Mouse (Mus musculus) layer of hippocampus, adult 2 months (tissue): ENCODE data around the gene Mapre1. TPM values are rescaled to one million over a fixed set of nuclear protein-coding genes. Genes with fewer than 3 reads are reported as not detected.
"Not testable (repeated sequence)": the region's sequence is repeated elsewhere in the genome, so short reads cannot be mapped to it uniquely, and the experiment has no call there.

ENCODE experiments used
- DNase-seq, 2 experiments: peaks; one replicate each; pipeline ENCODE4 v3.0.0; 2022; ENCODE audit warnings: low spot score in 2 of 2
- H3K27ac ChIP-seq: fragments of 200-600 bp; 2 replicates; pipeline ENCODE4 v1.8.1; 2022
- H3K4me3 ChIP-seq: fragments of 200-600 bp; 2 replicates; pipeline ENCODE4 v1.8.1; 2022; ENCODE audit warnings: mild to moderate bottlenecking
- CTCF ChIP-seq: fragments of 200-600 bp; conservative IDR thresholded peaks from 2 replicates; pipeline ENCODE4 v1.8.1; 2022; ENCODE audit warnings: antibody characterized with exemption, mild to moderate bottlenecking, moderate library complexity
- long read RNA-seq, 2 experiments: library from polyadenylated mRNA; stranded (forward); transcript quantifications; one replicate each; pipeline ENCODE4 v2.0.0; 2021; ENCODE audit warnings: borderline mapping rate in 2 of 2
- total RNA-seq, 2 experiments: library from RNA; stranded (reverse); gene quantifications; 2 replicates each; pipeline ENCODE4 v1.2.3; 2021

The Mapre1 gene
- total RNA-seq: 10 to 100 TPM; 72.4 to 75.8 TPM
- long read RNA-seq, experiment 1, full-length matches to known transcripts: 71 of 82 reads
- long read RNA-seq, experiment 1, partial matches to known transcripts: 2 of 82 reads
- long read RNA-seq, experiment 1, other reads (novel, unspliced or antisense): 9 of 82 reads
- long read RNA-seq, experiment 2, full-length matches to known transcripts: 95 of 114 reads
- long read RNA-seq, experiment 2, partial matches to known transcripts: 5 of 114 reads
- long read RNA-seq, experiment 2, other reads (novel, unspliced or antisense): 14 of 114 reads

DNA sequence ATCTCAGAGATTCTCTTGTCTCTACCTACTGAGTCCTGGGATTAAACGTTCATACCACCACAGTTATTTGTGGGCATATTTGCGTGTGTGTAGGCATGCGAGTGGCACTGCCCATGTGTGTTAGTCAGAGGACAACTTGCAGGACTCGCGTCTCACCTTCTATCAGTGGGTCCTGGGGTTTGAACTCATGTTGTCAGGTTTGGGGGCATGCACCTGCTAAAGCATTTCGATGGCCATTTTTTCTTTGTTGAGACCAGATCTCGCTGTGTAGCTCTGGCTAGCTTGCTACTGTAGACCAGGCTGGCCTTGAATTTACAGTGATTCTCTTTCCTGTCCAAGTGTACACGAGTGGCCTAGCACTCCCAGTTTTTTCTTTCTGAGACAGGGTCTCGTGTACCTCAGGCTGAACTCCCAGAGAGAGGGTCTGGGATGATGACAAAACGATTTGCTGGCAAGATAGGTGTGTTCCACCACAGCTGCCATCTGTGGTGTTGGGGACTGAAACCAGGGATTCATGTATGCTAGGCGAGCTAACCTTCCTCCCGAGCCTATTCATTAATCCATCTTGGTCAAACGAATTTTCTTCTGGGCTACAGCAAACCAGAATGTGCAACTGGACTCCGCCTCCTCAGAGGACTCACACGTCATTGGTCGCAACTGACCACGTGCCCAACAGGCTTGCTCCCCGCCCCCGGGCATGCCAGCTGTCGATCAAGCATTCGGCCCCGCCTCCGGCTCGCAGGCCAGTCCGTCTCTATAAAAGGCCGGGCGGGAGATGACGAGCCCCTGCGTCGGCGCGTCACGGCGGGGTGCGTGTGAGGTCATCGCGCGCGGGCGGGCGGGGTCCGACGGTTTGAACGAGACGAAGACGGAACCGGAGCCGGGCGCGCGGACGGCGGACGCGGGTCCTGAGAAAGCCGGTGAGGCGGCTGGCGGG, at the start of gene Mapre1:
TSS of gene Mapre1 (plus strand) at position 775 of the 937 bp plus-strand sequence.
- peak within 1 kb of the TSS; percentile 89 for H3K4me3 ChIP-seq
- DNase-seq: peak; percentile 100
- TF ChIP-seq CTCF: no peak
- peak within 1 kb of the TSS; percentile 98 for H3K27ac ChIP-seq

DNA sequence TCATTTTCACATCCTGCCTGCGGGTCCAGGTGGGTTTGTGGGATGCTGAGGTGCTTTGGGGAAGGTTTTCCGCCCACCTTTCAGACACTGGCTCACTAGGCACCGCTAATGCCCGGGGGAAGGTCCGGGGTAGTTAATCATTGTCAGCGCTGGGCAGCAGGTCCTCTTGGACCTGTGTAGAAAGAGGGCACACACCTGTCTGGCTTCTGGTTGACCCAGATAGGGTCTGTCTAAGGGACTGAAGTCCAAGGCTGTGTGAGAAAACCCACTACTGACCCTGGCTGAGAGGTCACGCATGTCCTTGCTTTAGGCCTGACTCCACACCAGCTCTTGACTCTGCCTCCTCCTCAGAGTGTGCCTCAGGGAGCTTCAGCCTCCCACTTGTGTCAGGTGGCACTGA, 47.7 kb upstream of the Mapre1 start:
- not testable (repeated sequence) for DNase-seq, H3K27ac ChIP-seq, H3K4me3 ChIP-seq

GRCm38 (mm10) chr2:153694462-153695085, 46.5 kb upstream of the Mapre1 start:
- no peak for DNase-seq
- Histone ChIP-seq H3K27ac (no peak overlapping the region), H3K4me3 (no peak overlapping the region)
- TF ChIP-seq CTCF: peak; percentile 80

- H3K27ac ChIP-seq: no peak within 1 kb of the TSS
- no peak for TF ChIP-seq CTCF
- no peak for DNase-seq
- no peak within 1 kb of the TSS for H3K4me3 ChIP-seq
Observed at GRCm38 (mm10) chr2:153696352-153696751, 44.7 kb upstream of the Mapre1 start, which contains the start of gene Dnmt3c. Gene Dnmt3c, plus strand, starts transcription at chr2:153696652.

DNA sequence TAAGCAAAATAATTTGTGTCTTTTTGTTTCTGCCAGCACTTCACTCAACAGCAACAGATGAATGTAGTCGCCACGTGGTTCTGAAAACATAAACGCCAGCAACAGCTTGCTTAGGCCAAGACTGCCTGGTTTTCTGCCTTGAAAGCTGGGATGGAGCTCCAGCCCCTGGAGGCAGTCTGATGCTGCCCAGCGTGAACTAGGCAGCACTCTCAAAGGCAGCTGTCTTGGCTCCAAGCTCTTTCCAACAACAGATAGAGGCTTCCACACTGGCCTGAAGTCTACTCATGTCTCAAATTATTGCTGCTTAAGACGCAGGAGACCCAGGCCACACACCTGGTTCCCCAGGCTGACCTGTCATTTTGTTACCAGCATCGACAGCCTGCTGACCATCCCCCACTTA, 37.7 kb upstream of the Mapre1 start:
- no peak for TF ChIP-seq CTCF
- no peak overlapping the region for H3K27ac ChIP-seq
- DNase-seq: no peak
- no peak overlapping the region for H3K4me3 ChIP-seq

DNA sequence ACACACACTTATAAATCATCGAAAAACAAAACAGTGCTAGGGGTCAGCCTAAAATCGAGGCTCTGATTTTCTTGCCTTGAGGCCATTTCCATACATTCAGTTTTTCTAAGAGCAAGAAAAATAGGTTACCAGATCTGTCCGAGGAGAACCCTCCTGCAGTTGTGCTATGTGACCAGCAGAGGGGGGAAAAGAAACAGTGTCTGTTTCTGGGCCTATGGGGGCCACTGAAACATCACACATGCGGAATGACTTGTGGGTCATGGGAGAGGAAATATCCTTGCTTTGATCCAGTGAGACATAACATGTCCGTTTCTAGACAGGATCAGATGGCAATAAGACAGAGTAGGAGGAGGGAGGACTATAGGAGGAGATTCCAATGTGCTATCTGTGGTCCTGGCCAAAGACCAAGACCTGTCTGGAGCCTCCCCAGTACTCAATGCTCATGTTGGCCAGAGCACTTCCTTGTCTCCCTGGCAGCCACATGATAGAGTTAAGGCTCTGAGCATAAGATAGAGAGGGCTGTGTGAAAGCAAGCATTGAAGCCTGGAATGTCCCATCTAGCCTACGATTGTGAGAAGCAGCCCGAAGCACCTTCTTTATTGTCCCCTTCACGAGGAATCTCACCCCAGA, 30.3 kb upstream of the Mapre1 start:
- peak; percentile 26 to 30 for DNase-seq
- H3K27ac ChIP-seq: no peak overlapping the region
- no peak overlapping the region for H3K4me3 ChIP-seq
- TF ChIP-seq CTCF: peak; percentile 88

DNA sequence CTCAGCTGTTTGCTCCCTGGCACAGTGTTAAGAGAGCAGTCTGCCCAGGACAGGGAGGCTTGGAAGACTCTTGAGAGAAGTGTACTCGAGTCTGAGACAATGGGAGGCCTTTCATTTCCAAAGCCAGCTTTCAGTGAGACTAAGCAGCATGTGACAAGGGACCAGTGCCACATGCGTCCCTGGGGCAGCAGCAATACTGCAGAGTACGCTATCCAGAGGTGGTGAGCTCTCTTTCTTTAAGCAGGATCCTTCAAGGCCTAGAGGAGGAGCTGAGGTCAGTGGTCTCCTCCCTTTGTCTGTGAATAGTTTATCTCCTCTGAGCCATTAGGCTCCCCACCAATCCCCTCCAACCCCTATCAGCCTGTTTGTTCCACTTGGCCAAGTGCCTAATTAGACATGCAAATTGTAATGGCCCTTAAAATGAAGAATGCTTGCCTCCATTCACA, 28.4 kb upstream of the Mapre1 start:
- no peak for TF ChIP-seq CTCF
- peak in 1 of 2 experiments; percentile 39 for DNase-seq
- no peak overlapping the region for H3K4me3 ChIP-seq
- peak overlapping the region; percentile 69 for H3K27ac ChIP-seq

DNA sequence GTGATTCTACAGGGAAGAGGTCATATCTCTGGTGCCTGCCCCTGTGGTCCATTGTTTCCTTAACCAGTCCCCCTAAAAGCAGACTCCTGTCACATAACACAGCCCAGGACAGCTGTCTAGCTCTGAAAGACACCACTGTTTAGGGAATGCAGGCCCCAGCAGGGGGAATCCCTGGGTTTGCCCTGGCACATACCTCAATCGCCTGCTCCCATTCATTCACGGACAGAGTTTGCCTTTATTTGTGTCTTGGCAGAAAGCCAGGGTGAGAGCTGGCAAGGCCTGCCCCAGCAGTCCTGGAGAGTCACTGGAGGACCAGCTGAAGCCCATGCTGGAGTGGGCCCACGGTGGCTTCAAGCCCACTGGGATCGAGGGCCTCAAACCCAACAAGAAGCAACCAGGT, 27.8 kb upstream of the Mapre1 start:
- Histone ChIP-seq H3K27ac (peak overlapping the region; percentile 69), H3K4me3 (no peak overlapping the region)
- TF ChIP-seq CTCF: no peak
- DNase-seq: peak; percentile 60 to 73

DNA sequence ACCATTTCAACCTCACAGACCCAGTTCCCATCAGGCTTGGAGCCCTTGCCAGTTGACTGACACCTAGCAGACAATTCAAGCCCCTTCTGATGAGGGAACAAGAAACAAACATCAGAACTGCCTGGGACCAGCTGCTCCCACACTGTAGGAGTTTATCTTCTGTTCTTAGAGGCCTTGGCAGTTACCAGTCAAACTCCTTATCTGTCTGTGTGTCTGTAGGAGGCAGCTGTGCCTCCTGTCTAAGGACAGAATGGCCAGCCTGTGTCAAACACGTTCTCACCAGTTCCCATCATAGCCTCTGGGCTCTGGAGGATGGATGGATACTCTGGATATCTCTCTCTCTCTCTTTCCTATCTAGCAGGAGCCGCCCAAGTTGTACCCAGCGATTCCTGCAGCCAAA, 23.2 kb upstream of the Mapre1 start:
- DNase-seq, H3K27ac ChIP-seq, H3K4me3 ChIP-seq: not testable (repeated sequence)

DNA sequence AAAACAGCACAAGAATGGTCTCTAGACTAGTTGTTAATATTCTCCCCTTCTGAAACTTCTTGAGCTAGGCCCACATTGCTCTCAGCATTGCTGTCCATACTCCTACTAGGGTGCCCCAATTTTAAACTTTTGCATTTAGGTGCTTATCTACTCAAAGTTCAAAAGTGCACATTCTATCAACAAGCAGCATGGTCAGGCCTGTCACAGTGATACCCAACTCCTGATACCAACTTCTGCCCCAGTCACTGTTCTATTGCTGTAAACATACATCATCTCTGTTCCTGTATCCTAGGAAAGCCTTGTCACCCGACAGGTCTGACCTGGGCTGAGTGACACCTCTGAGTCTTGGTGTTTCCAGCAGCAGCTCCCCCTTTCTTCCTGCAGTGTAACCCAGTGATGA, 18.0 kb upstream of the Mapre1 start:
- H3K27ac ChIP-seq: no peak overlapping the region
- no peak overlapping the region for H3K4me3 ChIP-seq
- no peak for DNase-seq
- TF ChIP-seq CTCF: no peak

DNA sequence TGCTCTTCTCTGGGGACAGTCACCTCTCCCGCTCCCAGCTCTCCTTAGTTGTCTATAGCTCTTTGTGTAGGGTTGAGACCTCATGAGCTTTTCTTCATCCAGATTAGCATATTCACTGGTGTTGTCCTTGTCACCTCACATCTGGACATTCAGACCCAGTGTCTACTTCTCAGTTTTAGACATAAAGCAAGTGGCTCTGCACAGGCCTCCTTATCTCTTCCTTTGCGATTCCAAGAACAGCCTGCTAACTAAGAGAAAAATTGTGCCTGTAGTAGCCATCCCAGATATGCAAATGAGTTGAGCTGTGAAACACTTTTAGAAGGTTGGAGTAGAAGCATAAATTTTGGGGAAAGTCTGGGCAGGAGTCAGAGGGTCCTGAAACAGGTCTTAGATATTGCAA, 16.6 kb upstream of the Mapre1 start:
- no peak for DNase-seq
- Histone ChIP-seq H3K4me3 (no peak overlapping the region), H3K27ac (no peak overlapping the region)
- no peak for TF ChIP-seq CTCF

- no peak for DNase-seq
Observed at GRCm38 (mm10) chr2:153724871-153725270, 16.2 kb upstream of the Mapre1 start.

DNA sequence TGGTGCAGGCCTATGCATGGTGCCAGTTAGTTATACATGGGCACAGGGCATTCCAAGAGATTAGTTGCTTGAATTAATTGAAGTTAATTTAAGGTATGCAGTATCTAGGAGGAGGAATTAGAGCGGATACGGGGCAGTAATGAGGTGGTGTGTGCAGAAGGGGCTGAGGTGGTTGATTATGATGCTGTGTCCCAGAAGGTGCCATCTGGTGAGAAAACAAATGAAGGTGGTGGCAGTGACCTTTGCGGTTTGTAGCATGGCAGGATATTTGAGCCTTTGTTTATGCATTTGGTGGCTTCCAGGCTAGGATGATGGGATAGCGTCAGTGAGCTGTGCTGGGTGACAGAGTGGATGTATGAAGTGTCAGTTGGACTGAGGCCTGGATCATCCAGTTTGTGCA, 15.8 kb upstream of the Mapre1 start:
- H3K4me3 ChIP-seq: no peak overlapping the region
- no peak for TF ChIP-seq CTCF
- DNase-seq: no peak
- no peak overlapping the region for H3K27ac ChIP-seq

More at GRCm38 (mm10) chr2:153724871-153725270, 16.2 kb upstream of the Mapre1 start:
- H3K4me3 ChIP-seq: no peak overlapping the region
- no peak for TF ChIP-seq CTCF
- H3K27ac ChIP-seq: no peak overlapping the region
